Mouse (Mus musculus): ENCODE measurements around the gene F10.
"Not testable (repeated sequence)": the region's sequence is repeated elsewhere in the genome, so short reads cannot be mapped to it uniquely, and the experiment has no call there.

The F10 gene

GRCm38 (mm10) chr8:13060441-13061150 is 23.5 kb downstream of the F10 start, which contains the start of gene Proz:
Gene Proz (plus strand): TSS chr8:13060914.
- no peak for DNase-seq (ENCODE audit: low read depth)

- no peak for DNase-seq (ENCODE audit: low read depth)
Observed at GRCm38 (mm10) chr8:13063112-13063511, 26.0 kb downstream of the F10 start.

- no peak for DNase-seq (ENCODE audit: low read depth)
Observed at GRCm38 (mm10) chr8:13073255-13073654, 36.1 kb downstream of the F10 start.

GRCm38 (mm10) chr8:13075044-13075443 is 37.9 kb downstream of the F10 start:
- no peak for DNase-seq (ENCODE audit: low read depth)

GRCm38 (mm10) chr8:13075579-13075978 is 38.5 kb downstream of the F10 start:
- DNase-seq (ENCODE audit: low read depth) = not testable (repeated sequence)

GRCm38 (mm10) chr8:13077542-13077941 is 40.4 kb downstream of the F10 start:
- DNase-seq (ENCODE audit: low read depth) = no peak

- DNase-seq (ENCODE audit: low read depth) = peak; percentile 89
Observed at GRCm38 (mm10) chr8:13104691-13105086, 67.6 kb downstream of the F10 start.

- DNase-seq (ENCODE audit: low read depth) = peak; percentile 96
Observed at GRCm38 (mm10) chr8:13105087-13105881, 68.2 kb downstream of the F10 start, which contains the start of the genes Pcid2 and Cul4a. Gene Pcid2 (minus strand): TSS chr8:13105459. Gene Cul4a (plus strand): TSS chr8:13105621.

GRCm38 (mm10) chr8:13105908-13106551 is 68.9 kb downstream of the F10 start:
- no peak for DNase-seq (ENCODE audit: low read depth)

All from c-Kit-positive CD71-positive TER-119-negative erythroid progenitor cells, embryonic 14.5 days (primary cell).